Mouse (Mus musculus) lung, postnatal 0 days (tissue): ENCODE data around the gene Exoc6.

Experiments used
- CTCF ChIP-seq: IDR thresholded peaks from 2 replicates; pipeline ENCODE4 v1.5.1; 2016; ENCODE audit warnings: antibody characterized with exemption, mild to moderate bottlenecking
- EP300 ChIP-seq: IDR thresholded peaks from 2 replicates; pipeline ENCODE4 v1.6.1; 2016; ENCODE audit warnings: antibody characterized with exemption, mild to moderate bottlenecking, control low read depth

DNA sequence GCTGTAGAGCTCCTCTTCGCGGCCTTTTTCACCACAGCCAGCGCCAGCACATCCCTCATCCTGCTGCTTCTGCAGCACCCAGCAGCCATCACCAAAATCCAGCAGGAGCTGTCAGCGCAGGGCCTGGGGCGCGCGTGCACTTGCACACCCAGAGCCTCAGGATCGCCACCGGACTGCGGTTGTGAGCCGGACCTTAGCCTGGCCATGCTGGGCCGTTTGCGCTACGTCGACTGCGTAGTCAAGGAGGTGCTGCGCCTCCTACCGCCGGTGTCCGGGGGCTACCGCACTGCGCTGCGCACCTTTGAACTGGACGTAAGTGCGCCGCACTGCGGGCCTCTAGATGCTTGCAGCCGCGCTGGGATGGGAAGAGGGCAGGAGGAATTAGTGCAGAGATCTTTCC lies 140.5 kb downstream of the Exoc6 start:
- TF ChIP-seq EP300 (no peak), CTCF (peak; percentile 61)
